Comparison of ENCODE assay signal across 7 mouse cellular contexts in genomic region chr8:77517301-77518200, GRCm38 (mm10). TPM values are rescaled to one million over a fixed set of nuclear protein-coding genes. Genes with fewer than 3 reads are reported as not detected.
DNase-seq lines count a peak whose midpoint lies in the region; ATAC-seq lines count a peak whose summit lies in the region.

TSS of gene Arhgap10 (minus strand) at chr8:77517953.

- H3K4me3 ChIP-seq in limb, embryonic 10.5 days, result peak within 1 kb of the TSS; percentile 73
- H3K4me3 ChIP-seq in midbrain, embryonic 12.5 days, result peak within 1 kb of the TSS; percentile 67

- no peaks in the 10 kb centered on the region for H3K9me3 ChIP-seq in limb, embryonic 10.5 days (replicated peaks)
- H3K9me3 ChIP-seq in midbrain, embryonic 12.5 days, result no peaks in the 10 kb centered on the region

- peak within 1 kb of the TSS; percentile 70 for H3K9ac ChIP-seq in midbrain, embryonic 12.5 days (replicated peaks)

- peak; percentile 73 for DNase-seq in adipocyte (ENCODE audit: low spot score)
- peak; percentile 81 for DNase-seq in gastrocnemius, postnatal 10 days
- DNase-seq in limb, embryonic 10.5 days (ENCODE audit: low spot score), result peak; percentile 91
- DNase-seq in skeletal muscle tissue, adult 2 months (ENCODE audit: low read depth, low spot score), result peak; percentile 77

- peak within 1 kb of the TSS; percentile 94 for H3K27ac ChIP-seq in limb, embryonic 10.5 days
- peak within 1 kb of the TSS; percentile 69 for H3K27ac ChIP-seq in midbrain, embryonic 12.5 days (replicated peaks)

- under 1% methylated on average over 93 of the region's 95 CpGs for WGBS in limb, embryonic 10.5 days
- under 1% methylated on average over 75 of the region's 95 CpGs for WGBS in midbrain, embryonic 12.5 days

- H3K36me3 ChIP-seq in limb, embryonic 10.5 days, result no peaks in the 10 kb centered on the region
- no peaks in the 10 kb centered on the region for H3K36me3 ChIP-seq in midbrain, embryonic 12.5 days

- H3K4me1 ChIP-seq in limb, embryonic 10.5 days, result peaks cover 72% of the 10 kb centered on the region
- peaks cover 7% of the 10 kb centered on the region for H3K4me1 ChIP-seq in midbrain, embryonic 12.5 days

- peak; percentile 94 for ATAC-seq in common myeloid progenitor, adult 5-6 weeks (replicated peaks; ENCODE audit: low read depth, poor library complexity, severe bottlenecking)
- ATAC-seq in inflammation-experienced regulatory T-cells, adult 6 months, result peak; percentile 91
- ATAC-seq in midbrain, embryonic 12.5 days (ENCODE audit: low FRiP score, low read depth), result peak; percentile 96

- H3K4me2 ChIP-seq in midbrain, embryonic 12.5 days (replicated peaks), result peak within 1 kb of the TSS; percentile 90

- H3K27me3 ChIP-seq in limb, embryonic 10.5 days (ENCODE audit: low read depth, poor library complexity, severe bottlenecking), result no peaks in the 10 kb centered on the region
- H3K27me3 ChIP-seq in midbrain, embryonic 12.5 days, result peaks cover 45% of the 10 kb centered on the region

RNA-seq across cellular contexts. Expression of gene Arhgap10, which starts in this region (rescaled TPM):
- 22.4 and 30.7 TPM in 2 replicates for total RNA-seq in common myeloid progenitor, adult 5-6 weeks (2017)
- total RNA-seq in gastrocnemius, postnatal 10 days (2021), result 10 to 100 TPM; 56.8 to 57.2 TPM
- 1 to 10 TPM; 2.5 to 5.0 (median 2.9) TPM for polyA plus RNA-seq in inflammation-experienced regulatory T-cells, adult 6 months (2017; shearing (Covaris generic))
- 39.1 and 43.8 TPM in 2 replicates for polyA plus RNA-seq in limb, embryonic 10.5 days (2016; fragmentation: Nextera tagmentation; extraction: Ambion mirVana)
- 10.2 and 11.2 TPM in 2 replicates for polyA plus RNA-seq in midbrain, embryonic 12.5 days (2016; fragmentation: Nextera tagmentation; extraction: Ambion mirVana)

Comparison
In these comparisons a context has a peak if more than half of its experiments do, and no peak if none do; other contexts are left out.
1. Peak in every context shown above with its lines: DNase-seq, ATAC-seq, H3K4me3 ChIP-seq and H3K27ac ChIP-seq.